Mouse (Mus musculus) hindlimb bud, embryonic 11.5 days (tissue): Measurements from ENCODE around the gene Gm5485.

Experiments used
- DNase-seq: peaks from one replicate; pipeline ENCODE4 v3.0.0-alpha.2; 2012; ENCODE audit warnings: low read depth, low spot score; ENCODE audit errors: extremely low spot score

The Gm5485 gene

DNA sequence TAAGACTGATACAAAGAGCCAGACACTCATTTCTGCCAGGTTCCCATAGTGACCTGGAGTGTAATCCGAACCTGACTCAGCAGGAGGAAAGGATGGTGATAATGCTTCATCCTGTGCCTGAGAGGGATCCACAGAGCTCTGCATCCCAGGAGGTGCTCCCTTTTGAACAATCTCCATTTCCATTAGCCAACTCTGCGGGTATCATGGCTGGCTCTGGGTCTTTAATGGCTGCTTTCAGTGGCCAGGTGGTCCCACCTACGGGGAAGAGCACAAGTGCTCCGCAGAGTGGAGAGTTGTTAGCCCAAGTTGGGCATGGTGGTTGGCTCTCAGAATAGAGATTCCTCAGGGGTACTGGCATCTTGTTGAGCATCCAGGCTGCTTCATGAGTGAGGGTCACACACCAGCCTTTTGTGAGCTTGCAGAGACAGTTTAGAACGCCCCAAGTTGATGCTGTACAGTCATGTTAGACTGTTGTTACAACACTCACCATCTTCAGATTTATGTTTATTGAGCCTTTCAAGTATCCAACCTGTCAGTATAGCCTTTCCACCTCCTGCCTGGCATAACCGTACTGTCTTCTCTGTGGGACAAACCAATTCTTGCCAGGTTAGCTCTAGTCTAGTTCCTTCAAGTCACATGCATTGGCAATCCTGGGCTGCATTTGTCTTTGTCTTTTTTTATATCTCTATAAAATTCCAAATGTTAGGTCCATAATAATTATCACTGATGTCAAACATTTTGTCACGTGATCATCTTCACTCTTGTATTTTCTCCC lies 38.3 kb downstream of the Gm5485 start:
- DNase-seq, result no peak

GRCm38 (mm10) chr16:48372461-48372860 lies 39.8 kb downstream of the Gm5485 start:
- DNase-seq, result no peak

- DNase-seq, result no peak
These were observed 44.1 kb downstream of the Gm5485 start for GRCm38 (mm10) chr16:48368096-48368495.

DNA sequence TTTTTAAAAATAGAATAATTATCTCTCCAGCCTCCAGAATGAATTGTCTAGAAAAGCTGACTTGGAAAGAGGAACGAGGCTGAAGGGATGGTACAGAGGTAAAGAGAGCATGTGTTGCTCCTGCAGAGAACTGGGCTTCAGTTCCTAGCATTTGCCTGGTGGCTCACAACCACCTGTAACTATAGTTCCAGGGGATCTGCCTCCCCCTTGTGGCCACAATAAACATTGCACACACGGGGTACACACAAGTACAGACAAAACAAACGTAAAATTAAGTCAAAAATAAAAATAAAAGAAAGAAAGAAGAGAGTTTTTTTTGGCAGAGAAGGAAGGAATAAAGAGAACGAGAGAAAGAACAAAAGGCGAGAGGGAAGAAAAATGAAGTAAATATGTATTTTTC lies 45.4 kb downstream of the Gm5485 start:
- no peak for DNase-seq

DNA sequence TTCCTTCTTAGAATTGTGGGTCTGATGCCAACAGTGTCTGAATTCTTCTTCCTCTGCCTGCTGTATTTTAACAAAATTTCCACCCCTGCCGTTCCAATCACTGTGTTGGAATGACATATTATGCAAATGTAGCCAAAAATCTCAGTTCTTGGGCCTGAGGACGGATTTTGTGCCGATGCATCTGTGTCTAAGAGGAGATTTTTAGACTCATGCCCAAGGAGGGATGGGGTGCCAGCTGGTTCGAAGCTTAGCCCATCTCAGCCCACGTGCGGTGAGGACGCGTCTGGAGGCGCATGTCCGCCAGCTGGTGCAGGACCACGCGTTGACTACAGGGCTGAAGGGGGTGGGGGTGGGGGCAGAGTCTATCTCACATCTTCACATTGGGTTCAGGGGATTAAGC lies 51.3 kb downstream of the Gm5485 start:
- DNase-seq, result no peak

DNA sequence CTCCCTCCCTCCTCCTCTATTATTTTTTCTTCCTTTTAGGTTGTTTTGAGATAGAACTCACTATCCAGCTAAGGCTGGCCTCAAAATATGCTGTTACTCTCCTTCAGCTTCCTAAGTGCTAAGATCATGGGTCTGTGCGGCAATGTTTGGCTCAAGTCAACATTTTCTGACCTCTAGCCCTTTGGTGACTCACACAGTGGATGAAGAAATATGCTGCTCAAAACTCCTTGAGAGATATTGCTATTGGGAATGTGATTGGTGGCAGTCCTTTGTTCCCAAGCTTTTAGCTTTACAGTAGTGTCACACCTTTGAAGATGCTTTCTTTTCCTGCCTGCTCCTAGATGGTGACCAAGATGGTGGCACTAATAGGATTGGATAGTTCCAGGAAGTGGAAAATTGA lies 55.8 kb downstream of the Gm5485 start:
- DNase-seq, result no peak

GRCm38 (mm10) chr16:48355716-48356115 lies 56.5 kb downstream of the Gm5485 start:
- DNase-seq, result no peak
